ENCODE assay signal across 12 mouse cellular contexts in genomic region chr8:96586129-96586528, GRCm38 (mm10).
"Had no signal": no experiment of that assay in that cellular context is flagged by ENCODE, and none has a peak within 500 bp of the region (broad histone marks: within the 10 kb centered on the region; RNA-seq: fewer than 3 reads in every experiment).

No protein-coding gene starts in this region.

- H3K36me3 ChIP-seq: limb, embryonic 10.5 days; limb, embryonic 13.5 days; liver, embryonic 12.5 days; liver, embryonic 15.5 days; midbrain, embryonic 13.5 days had no signal

- H3K9me3 ChIP-seq: limb, embryonic 10.5 days; limb, embryonic 13.5 days; liver, embryonic 12.5 days; liver, embryonic 15.5 days; midbrain, embryonic 13.5 days had no signal

- H3K27me3 ChIP-seq: limb, embryonic 13.5 days; liver, embryonic 12.5 days; liver, embryonic 15.5 days; midbrain, embryonic 13.5 days had no signal

- H3K4me2 ChIP-seq: limb, embryonic 13.5 days; liver, embryonic 12.5 days; liver, embryonic 15.5 days; midbrain, embryonic 13.5 days had no signal

- H3K9ac ChIP-seq: limb, embryonic 13.5 days; liver, embryonic 12.5 days; liver, embryonic 15.5 days; midbrain, embryonic 13.5 days had no signal

- H3K27ac ChIP-seq: limb, embryonic 10.5 days; limb, embryonic 13.5 days; liver, embryonic 12.5 days; liver, embryonic 15.5 days; macrophage; midbrain, embryonic 13.5 days had no signal

- DNase-seq: kidney, adult 18-20 months; kidney, postnatal 14 days; liver; lung, adult 18-20 months; thymus, postnatal 25 days had no signal

- ATAC-seq: liver, embryonic 12.5 days; midbrain, embryonic 13.5 days; midbrain, embryonic 16.5 days had no signal

- H3K4me3 ChIP-seq: limb, embryonic 10.5 days; limb, embryonic 13.5 days; liver, embryonic 12.5 days; liver, embryonic 15.5 days; midbrain, embryonic 13.5 days had no signal

- H3K4me1 ChIP-seq: limb, embryonic 10.5 days; limb, embryonic 13.5 days; liver, embryonic 12.5 days; liver, embryonic 15.5 days; midbrain, embryonic 13.5 days had no signal
